Comparison of ENCODE assay signal across 8 mouse cellular contexts in the genomic region with DNA sequence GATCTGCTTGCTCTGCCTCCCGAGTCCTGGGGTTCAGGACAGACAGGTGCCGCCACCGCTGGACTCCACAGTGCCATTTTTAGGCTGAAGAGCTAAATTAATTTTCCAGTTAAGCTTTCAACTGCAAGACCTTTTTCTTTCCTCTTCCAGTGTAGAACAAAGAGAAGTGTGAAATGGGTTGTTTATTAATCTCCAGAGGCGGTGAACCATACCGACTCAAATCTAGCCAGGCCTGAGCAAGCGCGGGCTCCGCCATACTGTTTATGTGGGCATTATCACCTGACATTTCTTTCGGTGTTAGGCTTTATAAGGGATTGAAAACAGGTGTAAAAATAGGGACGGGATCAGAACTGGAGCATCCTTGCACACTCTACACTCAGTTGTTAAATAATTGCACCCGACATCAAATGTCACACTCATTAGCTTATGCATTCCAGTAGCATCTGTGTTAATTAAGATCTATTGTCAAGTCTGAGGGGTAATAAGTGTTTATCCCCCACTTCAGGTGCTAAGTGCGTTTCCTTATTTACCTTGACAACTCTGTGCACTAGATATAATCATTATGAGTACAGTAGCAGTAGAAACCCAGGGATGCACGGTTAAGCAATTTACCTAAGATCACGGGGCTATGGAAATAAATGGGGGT. TPM values are rescaled to one million over a fixed set of nuclear protein-coding genes. Genes with fewer than 3 reads are reported as not detected.
DNase-seq lines count a peak whose midpoint lies in the region; ATAC-seq and TF ChIP-seq lines count a peak whose summit lies in the region.

No protein-coding gene starts in this region.

- H3K27ac ChIP-seq in heart, embryonic 15.5 days = 0 out of 2 replicates have a peak overlapping the region, but pooled peaks have one; percentile 99
- H3K27ac ChIP-seq in embryonic facial prominence, embryonic 15.5 days (replicated peaks) = no peak overlapping the region
- H3K27ac ChIP-seq in kidney, embryonic 15.5 days = peak overlapping the region; percentile 82

- H3K4me3 ChIP-seq in heart, embryonic 15.5 days = peak overlapping the region; percentile 81
- peak overlapping the region; percentile 93 for H3K4me3 ChIP-seq in embryonic facial prominence, embryonic 15.5 days (replicated peaks)
- H3K4me3 ChIP-seq in kidney, embryonic 15.5 days (replicated peaks) = peak overlapping the region; percentile 80
- peak overlapping the region; percentile 76 for H3K4me3 ChIP-seq in myocyte

- no peaks in the 10 kb centered on the region for H3K9me3 ChIP-seq in heart, embryonic 15.5 days (replicated peaks)
- H3K9me3 ChIP-seq in embryonic facial prominence, embryonic 15.5 days (replicated peaks) = no peaks in the 10 kb centered on the region
- no peaks in the 10 kb centered on the region for H3K9me3 ChIP-seq in kidney, embryonic 15.5 days (replicated peaks)

- 71% methylated on average over 14 of the region's 14 CpGs for WGBS in heart, embryonic 15.5 days
- WGBS in embryonic facial prominence, embryonic 15.5 days = 77% methylated on average over 14 of the region's 14 CpGs
- 56% methylated on average over 14 of the region's 14 CpGs for WGBS in kidney, embryonic 15.5 days

- intact Hi-C loops in heart, postnatal 36 days (cut with DNase I) = loop anchor here (2.0 to 5.0 kb wide), 2 partner anchors 61 to 71 kb away; partner anchors contain the start of genes Tbc1d15, Thap2 and Zfc3h1

- H3K9ac ChIP-seq in heart, embryonic 15.5 days = peak overlapping the region; percentile 90
- 0 out of 2 replicates have a peak overlapping the region, but pooled peaks have one; percentile 89 for H3K9ac ChIP-seq in embryonic facial prominence, embryonic 15.5 days
- peak overlapping the region; percentile 92 for H3K9ac ChIP-seq in kidney, embryonic 15.5 days

- no peaks in the 10 kb centered on the region for H3K36me3 ChIP-seq in heart, embryonic 15.5 days
- H3K36me3 ChIP-seq in embryonic facial prominence, embryonic 15.5 days = no peaks in the 10 kb centered on the region
- no peaks in the 10 kb centered on the region for H3K36me3 ChIP-seq in kidney, embryonic 15.5 days
- H3K36me3 ChIP-seq in myocyte (ENCODE audit: control insufficient read depth, insufficient read depth) = no peaks in the 10 kb centered on the region

- ATAC-seq in heart, embryonic 15.5 days (replicated peaks; ENCODE audit: insufficient number of reproducible peaks, insufficient read depth, low FRiP score, low read depth) = no peak
- ATAC-seq in embryonic facial prominence, embryonic 15.5 days (ENCODE audit: insufficient number of reproducible peaks, low FRiP score, low TSS enrichment, low read depth) = no peak
- ATAC-seq in kidney, embryonic 15.5 days (replicated peaks; ENCODE audit: low FRiP score) = 0 out of 2 replicates have a peak, but pooled peaks have one; percentile 7
- no peak for ATAC-seq in cerebellum, adult (ENCODE audit: insufficient number of reproducible peaks, low FRiP score, low TSS enrichment)

- H3K27me3 ChIP-seq in heart, embryonic 15.5 days = no peaks in the 10 kb centered on the region
- no peaks in the 10 kb centered on the region for H3K27me3 ChIP-seq in embryonic facial prominence, embryonic 15.5 days
- H3K27me3 ChIP-seq in kidney, embryonic 15.5 days = no peaks in the 10 kb centered on the region
- no peaks in the 10 kb centered on the region for H3K27me3 ChIP-seq in myocyte (ENCODE audit: control insufficient read depth, insufficient read depth, insufficient read length)

- H3K79me2 ChIP-seq in myocyte (ENCODE audit: control insufficient read depth, insufficient read depth) = peaks cover 65% of the 10 kb centered on the region

- no peak for DNase-seq in heart, postnatal 36 days
- no peak for DNase-seq in frontal cortex, postnatal 25 days (ENCODE audit: low spot score in 2 of 2)
- DNase-seq in adrenal gland, adult 8-10 months = no peak

- peaks cover 53% of the 10 kb centered on the region for H3K4me1 ChIP-seq in heart, embryonic 15.5 days (replicated peaks)
- peaks cover 34% of the 10 kb centered on the region for H3K4me1 ChIP-seq in embryonic facial prominence, embryonic 15.5 days
- peaks cover 46% of the 10 kb centered on the region for H3K4me1 ChIP-seq in kidney, embryonic 15.5 days

- no peak for TF ChIP-seq POLR2A in myocyte (IDR thresholded peaks at IDR 0.05; ENCODE audit: insufficient read length, low read depth)

- H3K4me2 ChIP-seq in heart, embryonic 15.5 days = peak overlapping the region; percentile 74
- H3K4me2 ChIP-seq in embryonic facial prominence, embryonic 15.5 days (replicated peaks) = peak overlapping the region; percentile 75
- H3K4me2 ChIP-seq in kidney, embryonic 15.5 days = peak overlapping the region; percentile 73
- H3K4me2 ChIP-seq in myocyte (ENCODE audit: low read depth) = peak overlapping the region; percentile 82

- H3ac ChIP-seq in myocyte (ENCODE audit: control insufficient read depth, insufficient read length) = no peak overlapping the region

TF ChIP-seq in myocyte, 11 proteins besides CTCF, POLR2A, EP300 and RAD21:
- no peak for TF ChIP-seq MAX (IDR thresholded peaks at IDR 0.05; ENCODE audit: low read depth)
- TF ChIP-seq CEBPB (IDR thresholded peaks at IDR 0.05; ENCODE audit: insufficient read depth, poor library complexity, severe bottlenecking) = no peak
- TF ChIP-seq USF1 (IDR thresholded peaks at IDR 0.05; ENCODE audit: low read depth) = no peak
- no peak for TF ChIP-seq SRF (IDR thresholded peaks at IDR 0.05; ENCODE audit: control insufficient read depth, insufficient read length, low read depth)
- no peak for TF ChIP-seq POLR2AphosphoS2 (IDR thresholded peaks at IDR 0.05; ENCODE audit: insufficient read length, low read depth)
- TF ChIP-seq MYOD1 (IDR thresholded peaks at IDR 0.05; ENCODE audit: control insufficient read depth in 1 of 3, insufficient read length in 2 of 3, low read depth in 2 of 3) = no peak
- TF ChIP-seq REST (IDR thresholded peaks at IDR 0.05; ENCODE audit: insufficient read depth, insufficient read length) = no peak
- TF ChIP-seq TCF3 (IDR thresholded peaks at IDR 0.05; ENCODE audit: insufficient read length, low read depth) = no peak
- TF ChIP-seq E2F4 (IDR thresholded peaks at IDR 0.05; ENCODE audit: insufficient read depth) = no peak
- TF ChIP-seq TCF12 (IDR thresholded peaks at IDR 0.05; ENCODE audit: insufficient read depth, poor library complexity, severe bottlenecking) = no peak
- no peak for TF ChIP-seq MYOG (IDR thresholded peaks at IDR 0.05; ENCODE audit: control insufficient read depth in 1 of 3, insufficient read depth in 1 of 3, insufficient read length in 2 of 3, low read depth in 2 of 3)

RNA-seq across cellular contexts. Expression of gene Rab21, which starts 1.6 kb away (rescaled TPM):
- 12.0 and 12.1 TPM in 2 replicates for polyA plus RNA-seq in heart, embryonic 15.5 days (2015; fragmentation: Nextera tagmentation; extraction: Ambion mirVana)
- total RNA-seq in heart, postnatal 36 days (2021) = 10 to 100 TPM; 74.1 to 80.5 TPM
- polyA plus RNA-seq in embryonic facial prominence, embryonic 15.5 days (2015; fragmentation: Nextera tagmentation; extraction: Ambion mirVana) = 4.6 and 5.4 TPM in 2 replicates
- polyA plus RNA-seq in kidney, embryonic 15.5 days (2015; fragmentation: Nextera tagmentation; extraction: Ambion mirVana) = 5.3 and 5.4 TPM in 2 replicates
- polyA plus RNA-seq in myocyte (2012; fragmentation: generic; extraction: Trizol) = 16.9 TPM
- total RNA-seq in adrenal gland, adult 8-10 months (2022) = 10 to 100 TPM; 56.5 to 57.4 (median 56.7) TPM

RNA-seq across cellular contexts. Expression of gene Tmem19, which starts 48.5 kb away (rescaled TPM):
- polyA plus RNA-seq in heart, embryonic 15.5 days (2015; fragmentation: Nextera tagmentation; extraction: Ambion mirVana) = 18.0 and 20.9 TPM in 2 replicates
- 10 to 100 TPM; 11.6 to 15.5 TPM for total RNA-seq in heart, postnatal 36 days (2021)
- 25.0 and 25.8 TPM in 2 replicates for polyA plus RNA-seq in embryonic facial prominence, embryonic 15.5 days (2015; fragmentation: Nextera tagmentation; extraction: Ambion mirVana)
- polyA plus RNA-seq in kidney, embryonic 15.5 days (2015; fragmentation: Nextera tagmentation; extraction: Ambion mirVana) = 32.1 and 34.2 TPM in 2 replicates
- 18.0 TPM for polyA plus RNA-seq in myocyte (2012; fragmentation: generic; extraction: Trizol)
- 10 to 100 TPM; 40.3 to 48.9 (median 42.9) TPM for total RNA-seq in adrenal gland, adult 8-10 months (2022)
